Mouse (Mus musculus): ENCODE data around the gene Wdr63. TPM values are rescaled to one million over a fixed set of nuclear protein-coding genes. Genes with fewer than 3 reads are reported as not detected.

Wdr63 gene
- total and polyA plus RNA-seq, 3 experiments: 0.53 TPM; not detected in 2

DNA sequence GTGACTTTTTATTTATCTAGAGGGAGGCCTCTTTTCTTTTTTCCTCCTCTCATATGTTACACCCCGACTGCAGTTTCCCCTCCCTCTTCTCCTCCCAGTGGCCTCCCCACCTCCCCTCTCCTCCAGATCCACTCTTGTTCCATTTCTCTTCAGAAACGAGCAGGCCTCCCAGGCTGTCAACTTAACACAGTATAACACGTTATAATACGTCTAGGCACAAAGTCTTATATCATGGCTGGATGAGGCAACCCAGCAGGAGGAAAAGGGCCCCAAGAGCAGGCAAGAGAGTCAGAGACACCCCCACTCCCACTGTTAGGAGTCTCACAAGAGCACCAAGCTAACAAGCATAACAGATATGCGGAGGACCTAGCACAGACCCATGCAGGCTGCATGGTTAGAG is 75.0 kb downstream of the Wdr63 start:
- H3K27me3 ChIP-seq (ENCODE audit: control insufficient read depth, insufficient read depth, low read length): no peaks in the 10 kb centered on the region
- 94% methylated on average over 5 of the region's 5 CpGs for WGBS
- peaks cover 2% of the 10 kb centered on the region; the same call in 1 of the 2 replicates for H3K4me1 ChIP-seq (ENCODE audit: control insufficient read depth, insufficient read depth, low read length)
- H3K4me3 ChIP-seq: no peak overlapping the region
- no peak overlapping the region for H3K9ac ChIP-seq (ENCODE audit: low read depth, low read length)
- no peaks in the 10 kb centered on the region for H3K79me2 ChIP-seq (replicated peaks; ENCODE audit: control insufficient read depth, insufficient read depth, low read length)
- H3K27ac ChIP-seq: no peak overlapping the region
- DNase-seq: no peak
- TF ChIP-seq CTCF (IDR thresholded peaks at IDR 0.05) (no peak), POLR2A (IDR thresholded peaks at IDR 0.05; ENCODE audit: insufficient read depth, low read depth, low read length) (no peak), EP300 (IDR thresholded peaks at IDR 0.05; ENCODE audit: insufficient read depth, low read depth, low read length) (no peak)
- no peaks in the 10 kb centered on the region for H3K36me3 ChIP-seq (ENCODE audit: control insufficient read depth, insufficient read depth, low read length)
- intact Hi-C loops (cut with DNase I): no loop called here

DNA sequence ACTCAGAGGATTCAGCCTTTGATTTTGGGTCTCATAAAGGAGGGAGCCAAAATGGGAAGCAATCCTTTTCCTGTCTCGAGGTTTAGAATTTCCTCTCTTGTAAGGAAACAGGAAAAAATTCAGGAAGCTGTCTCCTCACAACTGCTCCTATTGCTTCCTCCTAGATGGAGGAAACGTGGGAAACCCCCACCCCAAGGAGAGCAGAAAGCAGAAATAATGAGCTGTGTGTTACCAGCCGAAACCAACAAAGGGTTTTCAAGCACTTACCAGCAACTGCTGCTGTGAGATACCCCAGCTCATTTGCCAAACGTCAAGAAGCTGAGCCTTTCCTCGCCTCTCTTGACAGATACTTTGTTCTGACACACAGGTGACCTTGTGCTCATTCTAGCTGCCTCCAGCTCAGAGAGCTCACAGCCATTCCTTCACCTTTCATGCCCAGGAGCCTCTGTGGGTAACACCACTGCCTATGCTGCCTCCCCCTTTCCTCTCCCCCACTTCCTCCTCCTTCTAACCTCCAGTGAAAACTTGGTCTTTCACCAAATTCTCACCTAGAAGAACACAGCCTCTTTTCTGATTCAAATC is 77.6 kb downstream of the Wdr63 start:
- no peak overlapping the region for H3K27ac ChIP-seq
- no peak for DNase-seq
- no peak overlapping the region for H3K9ac ChIP-seq (ENCODE audit: low read depth, low read length)
- 14% methylated on average over 5 of the region's 5 CpGs for WGBS
- intact Hi-C loops (cut with DNase I): no loop called here
- no peaks in the 10 kb centered on the region for H3K79me2 ChIP-seq (replicated peaks; ENCODE audit: control insufficient read depth, insufficient read depth, low read length)
- no peaks in the 10 kb centered on the region for H3K36me3 ChIP-seq (ENCODE audit: control insufficient read depth, insufficient read depth, low read length)
- no peaks in the 10 kb centered on the region for H3K27me3 ChIP-seq (ENCODE audit: control insufficient read depth, insufficient read depth, low read length)
- H3K4me3 ChIP-seq: no peak overlapping the region
- peaks cover 2% of the 10 kb centered on the region; the same call in 1 of the 2 replicates for H3K4me1 ChIP-seq (ENCODE audit: control insufficient read depth, insufficient read depth, low read length)
- TF ChIP-seq POLR2A (IDR thresholded peaks at IDR 0.05; ENCODE audit: insufficient read depth, low read depth, low read length): no peak
- TF ChIP-seq CTCF (IDR thresholded peaks at IDR 0.05): no peak
- no peak for TF ChIP-seq EP300 (IDR thresholded peaks at IDR 0.05; ENCODE audit: insufficient read depth, low read depth, low read length)

DNA sequence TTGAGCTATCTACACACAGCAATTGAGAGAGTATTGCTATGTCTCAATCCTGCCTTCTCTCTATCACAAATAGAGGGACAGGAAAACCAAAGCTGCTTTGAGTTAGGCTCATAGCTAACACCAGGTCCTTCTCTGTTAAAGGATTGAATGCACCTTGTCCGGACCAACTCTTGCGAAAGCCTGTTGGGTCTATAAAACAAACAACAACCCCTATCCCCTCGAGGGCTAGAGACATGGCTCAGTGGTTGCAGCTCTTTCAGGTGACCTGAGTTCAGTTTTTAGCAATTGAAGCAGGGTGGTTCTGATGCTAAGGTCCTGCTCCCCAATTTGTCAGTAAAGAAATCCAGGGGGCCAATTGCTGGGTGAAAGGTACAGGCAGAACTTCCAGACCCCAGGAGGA is 78.7 kb downstream of the Wdr63 start:
- Histone ChIP-seq H3K27me3 (ENCODE audit: control insufficient read depth, insufficient read depth, low read length) (no peaks in the 10 kb centered on the region), H3K79me2 (replicated peaks; ENCODE audit: control insufficient read depth, insufficient read depth, low read length) (no peaks in the 10 kb centered on the region), H3K36me3 (ENCODE audit: control insufficient read depth, insufficient read depth, low read length) (no peaks in the 10 kb centered on the region), H3K4me3 (no peak overlapping the region), H3K27ac (no peak overlapping the region), H3K4me1 (ENCODE audit: control insufficient read depth, insufficient read depth, low read length) (peaks cover 2% of the 10 kb centered on the region; the same call in 1 of the 2 replicates), H3K9ac (ENCODE audit: low read depth, low read length) (no peak overlapping the region)
- no peak for DNase-seq
- TF ChIP-seq EP300 (IDR thresholded peaks at IDR 0.05; ENCODE audit: insufficient read depth, low read depth, low read length): no peak
- no peak for TF ChIP-seq CTCF (IDR thresholded peaks at IDR 0.05)
- 84% methylated on average over 3 of the region's 3 CpGs for WGBS
- intact Hi-C loops (cut with DNase I): no loop called here

DNA sequence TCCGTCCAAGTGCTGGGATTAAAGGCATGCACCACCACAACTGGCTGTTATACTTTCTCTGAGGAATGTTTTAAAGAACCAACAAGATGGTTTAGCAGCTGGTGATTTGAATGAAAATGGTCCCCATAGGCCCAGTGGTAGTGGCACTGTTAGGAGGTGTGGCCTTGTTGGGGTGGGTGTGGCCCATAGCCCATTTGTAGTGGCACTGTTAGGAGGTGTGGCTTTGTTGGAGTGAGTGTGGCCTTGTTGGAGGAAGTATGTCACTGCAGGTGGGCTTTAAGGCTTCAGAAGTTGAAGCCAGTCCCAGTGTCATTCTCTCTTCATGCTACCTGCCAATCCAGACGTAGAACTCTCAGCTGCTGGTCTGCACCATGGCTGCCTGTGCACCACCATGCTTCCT is 79.5 kb downstream of the Wdr63 start:
- no peak overlapping the region for H3K9ac ChIP-seq (ENCODE audit: low read depth, low read length)
- H3K27me3 ChIP-seq (ENCODE audit: control insufficient read depth, insufficient read depth, low read length): no peaks in the 10 kb centered on the region
- no peaks in the 10 kb centered on the region for H3K79me2 ChIP-seq (replicated peaks; ENCODE audit: control insufficient read depth, insufficient read depth, low read length)
- H3K4me3 ChIP-seq: no peak overlapping the region
- intact Hi-C loops (cut with DNase I): no loop called here
- H3K27ac ChIP-seq: no peak overlapping the region
- H3K4me1 ChIP-seq (ENCODE audit: control insufficient read depth, insufficient read depth, low read length): peaks cover 2% of the 10 kb centered on the region; the same call in 1 of the 2 replicates
- no peaks in the 10 kb centered on the region for H3K36me3 ChIP-seq (ENCODE audit: control insufficient read depth, insufficient read depth, low read length)
- TF ChIP-seq POLR2A (IDR thresholded peaks at IDR 0.05; ENCODE audit: insufficient read depth, low read depth, low read length) (no peak), CTCF (IDR thresholded peaks at IDR 0.05) (no peak), EP300 (IDR thresholded peaks at IDR 0.05; ENCODE audit: insufficient read depth, low read depth, low read length) (no peak)
- no peak for DNase-seq
- 88% methylated on average over 2 of the region's 2 CpGs for WGBS

DNA sequence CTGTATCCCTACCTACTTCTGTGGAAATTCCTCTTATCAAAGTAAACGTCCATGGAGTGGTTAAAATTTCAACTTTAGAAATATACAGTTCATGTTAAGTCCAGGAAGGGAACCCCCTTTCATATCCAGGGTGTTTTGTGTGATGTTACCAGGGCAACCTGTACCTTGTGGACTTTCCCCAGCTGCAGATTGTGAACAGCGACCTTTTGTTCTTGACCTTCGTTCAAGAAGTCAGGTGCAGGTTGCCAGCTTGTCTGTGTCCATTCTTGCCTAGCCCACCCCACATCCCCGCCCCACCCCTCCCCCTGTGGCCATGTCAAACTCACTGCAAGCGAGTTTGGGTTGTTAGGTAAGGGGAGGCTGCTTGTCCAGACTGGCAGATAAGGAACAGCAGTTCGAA is 80.8 kb downstream of the Wdr63 start:
- intact Hi-C loops (cut with DNase I): no loop called here
- H3K27me3 ChIP-seq (ENCODE audit: control insufficient read depth, insufficient read depth, low read length): no peaks in the 10 kb centered on the region
- H3K4me3 ChIP-seq: no peak overlapping the region
- no peak overlapping the region for H3K9ac ChIP-seq (ENCODE audit: low read depth, low read length)
- no peak for TF ChIP-seq EP300 (IDR thresholded peaks at IDR 0.05; ENCODE audit: insufficient read depth, low read depth, low read length)
- no peak for TF ChIP-seq POLR2A (IDR thresholded peaks at IDR 0.05; ENCODE audit: insufficient read depth, low read depth, low read length)
- TF ChIP-seq CTCF (IDR thresholded peaks at IDR 0.05): no peak
- H3K36me3 ChIP-seq (ENCODE audit: control insufficient read depth, insufficient read depth, low read length): no peaks in the 10 kb centered on the region
- H3K27ac ChIP-seq: no peak overlapping the region
- no peak for DNase-seq
- no peaks in the 10 kb centered on the region for H3K79me2 ChIP-seq (replicated peaks; ENCODE audit: control insufficient read depth, insufficient read depth, low read length)
- H3K4me1 ChIP-seq (ENCODE audit: control insufficient read depth, insufficient read depth, low read length): peaks cover 2% of the 10 kb centered on the region; the same call in 1 of the 2 replicates
- 33% methylated on average over 6 of the region's 6 CpGs for WGBS

DNA sequence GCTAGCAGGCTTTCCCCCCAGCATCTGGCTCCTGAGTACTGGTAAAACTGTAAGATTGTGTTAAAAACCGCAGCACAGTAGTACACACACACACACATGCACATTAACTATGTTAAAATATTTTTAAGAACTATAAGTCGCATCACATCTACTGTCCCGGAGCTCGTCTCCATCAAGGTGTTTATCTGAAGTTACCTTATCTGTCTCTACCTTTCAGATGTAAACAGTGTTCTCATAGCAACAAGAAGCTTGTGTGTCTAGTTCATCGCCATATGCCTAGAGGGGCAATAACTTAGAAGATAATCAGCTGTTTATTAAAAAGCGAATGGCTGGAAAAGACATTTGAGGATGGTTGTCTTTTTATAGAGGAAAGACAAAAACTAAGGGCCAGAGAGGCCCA is 82.4 kb downstream of the Wdr63 start:
- WGBS: 93% methylated on average over 6 of the region's 6 CpGs
- Histone ChIP-seq H3K4me1 (ENCODE audit: control insufficient read depth, insufficient read depth, low read length) (peaks cover 2% of the 10 kb centered on the region; the same call in 1 of the 2 replicates), H3K79me2 (replicated peaks; ENCODE audit: control insufficient read depth, insufficient read depth, low read length) (no peaks in the 10 kb centered on the region), H3K27me3 (ENCODE audit: control insufficient read depth, insufficient read depth, low read length) (no peaks in the 10 kb centered on the region), H3K9ac (ENCODE audit: low read depth, low read length) (no peak overlapping the region), H3K4me3 (no peak overlapping the region), H3K36me3 (ENCODE audit: control insufficient read depth, insufficient read depth, low read length) (no peaks in the 10 kb centered on the region), H3K27ac (no peak overlapping the region)
- intact Hi-C loops (cut with DNase I): no loop called here
- no peak for DNase-seq
- TF ChIP-seq CTCF (IDR thresholded peaks at IDR 0.05) (no peak), POLR2A (IDR thresholded peaks at IDR 0.05; ENCODE audit: insufficient read depth, low read depth, low read length) (no peak), EP300 (IDR thresholded peaks at IDR 0.05; ENCODE audit: insufficient read depth, low read depth, low read length) (no peak)

All from heart, adult 2 months (tissue).